Comparison of ENCODE assay signal across 8 mouse cellular contexts in genomic region chr6:124916695-124917517, GRCm38 (mm10). TPM values are rescaled to one million over a fixed set of nuclear protein-coding genes. Genes with fewer than 3 reads are reported as not detected.
DNase-seq lines count a peak whose midpoint lies in the region; ATAC-seq and TF ChIP-seq lines count a peak whose summit lies in the region.

No protein-coding gene starts in this region.

- peak overlapping the region; percentile 92 for H3K4me3 ChIP-seq in embryonic facial prominence, embryonic 11.5 days (ENCODE audit: low read depth, low read length)
- H3K4me3 ChIP-seq in intestine, postnatal 0 days (ENCODE audit: low read depth, low read length): peak overlapping the region; percentile 91
- peak overlapping the region; percentile 78 for H3K4me3 ChIP-seq in limb, embryonic 11.5 days (ENCODE audit: low read depth, low read length)
- peak overlapping the region; percentile 99 for H3K4me3 ChIP-seq in midbrain, embryonic 12.5 days
- H3K4me3 ChIP-seq in small intestine, adult 2 months (ENCODE audit: low read depth, low read length): peak overlapping the region; percentile 82

- peak; percentile 93 for DNase-seq in layer of hippocampus, adult 11-12 months (ENCODE audit: low spot score)
- no peak for DNase-seq in layer of hippocampus, adult 9-10 months (ENCODE audit: low spot score)
- peak; percentile 91 for DNase-seq in embryonic facial prominence, embryonic 11.5 days (ENCODE audit: low spot score)
- DNase-seq in limb, embryonic 11.5 days (ENCODE audit: low spot score): peak; percentile 92

- H3K27ac ChIP-seq in embryonic facial prominence, embryonic 11.5 days (replicated peaks; ENCODE audit: low read depth, low read length): peak overlapping the region; percentile 100
- peak overlapping the region; percentile 97 for H3K27ac ChIP-seq in intestine, postnatal 0 days (ENCODE audit: low read depth, low read length)
- peak overlapping the region; percentile 99 for H3K27ac ChIP-seq in limb, embryonic 11.5 days (replicated peaks; ENCODE audit: low read depth, low read length)
- H3K27ac ChIP-seq in midbrain, embryonic 12.5 days (replicated peaks): peak overlapping the region; percentile 100
- peak overlapping the region; percentile 87 for H3K27ac ChIP-seq in small intestine, adult 2 months (ENCODE audit: insufficient read depth, low read depth, low read length)

- H3K27me3 ChIP-seq in embryonic facial prominence, embryonic 11.5 days (ENCODE audit: control insufficient read depth, insufficient read depth, low read length): no peaks in the 10 kb centered on the region
- H3K27me3 ChIP-seq in intestine, postnatal 0 days (replicated peaks; ENCODE audit: control insufficient read depth, insufficient read depth, low read length): no peaks in the 10 kb centered on the region
- no peaks in the 10 kb centered on the region for H3K27me3 ChIP-seq in limb, embryonic 11.5 days (ENCODE audit: control insufficient read depth, insufficient read depth, low read length)
- H3K27me3 ChIP-seq in midbrain, embryonic 12.5 days: no peaks in the 10 kb centered on the region; the same call in 1 of the 2 replicates
- no peaks in the 10 kb centered on the region for H3K27me3 ChIP-seq in small intestine, adult 2 months (ENCODE audit: control insufficient read depth, insufficient read depth, low read length)

- ATAC-seq in embryonic facial prominence, embryonic 11.5 days (replicated peaks; ENCODE audit: insufficient number of reproducible peaks, low FRiP score, low TSS enrichment, low read depth): peak; percentile 56
- peak; percentile 68 for ATAC-seq in granulocyte monocyte progenitor cell, adult 5-6 weeks (replicated peaks; ENCODE audit: poor library complexity, severe bottlenecking)
- ATAC-seq in intestine, postnatal 0 days: peak; percentile 80
- peak; percentile 42 for ATAC-seq in limb, embryonic 11.5 days (ENCODE audit: insufficient number of reproducible peaks, low FRiP score, low TSS enrichment, low read depth)
- peak; percentile 52 for ATAC-seq in midbrain, embryonic 12.5 days (ENCODE audit: low FRiP score, low read depth)

- 1% methylated on average over 46 of the region's 67 CpGs for WGBS in embryonic facial prominence, embryonic 11.5 days
- WGBS in intestine, postnatal 0 days: under 1% methylated on average over 35 of the region's 67 CpGs
- under 1% methylated on average over 45 of the region's 67 CpGs for WGBS in limb, embryonic 11.5 days
- under 1% methylated on average over 45 of the region's 67 CpGs for WGBS in midbrain, embryonic 12.5 days
- under 1% methylated on average over 64 of the region's 67 CpGs for WGBS in small intestine, adult 2 months

- no peaks in the 10 kb centered on the region for H3K9me3 ChIP-seq in embryonic facial prominence, embryonic 11.5 days (replicated peaks; ENCODE audit: control insufficient read depth, low read length)
- no peaks in the 10 kb centered on the region for H3K9me3 ChIP-seq in intestine, postnatal 0 days (ENCODE audit: control insufficient read depth)
- H3K9me3 ChIP-seq in limb, embryonic 11.5 days (ENCODE audit: control insufficient read depth, low read length): no peaks in the 10 kb centered on the region
- H3K9me3 ChIP-seq in midbrain, embryonic 12.5 days: no peaks in the 10 kb centered on the region

- H3K4me2 ChIP-seq in embryonic facial prominence, embryonic 11.5 days (ENCODE audit: low read depth, low read length): peak overlapping the region; percentile 95
- H3K4me2 ChIP-seq in intestine, postnatal 0 days (replicated peaks; ENCODE audit: low read depth): peak overlapping the region; percentile 86
- H3K4me2 ChIP-seq in limb, embryonic 11.5 days (ENCODE audit: low read depth, severe bottlenecking): peak overlapping the region; percentile 98
- H3K4me2 ChIP-seq in midbrain, embryonic 12.5 days (replicated peaks): peak overlapping the region; percentile 98

- TF ChIP-seq CTCF in intestine, postnatal 0 days (IDR thresholded peaks at IDR 0.05; ENCODE audit: low read depth): peak; percentile 77
- peak; percentile 67 for TF ChIP-seq CTCF in small intestine, adult 2 months (IDR thresholded peaks at IDR 0.05; ENCODE audit: extremely low read depth, insufficient read length, insufficient replicate concordance, low read depth, low read length)

- H3K4me1 ChIP-seq in embryonic facial prominence, embryonic 11.5 days (ENCODE audit: control insufficient read depth, insufficient read depth, low read length): peaks cover 6% of the 10 kb centered on the region
- H3K4me1 ChIP-seq in intestine, postnatal 0 days (replicated peaks; ENCODE audit: control insufficient read depth, insufficient read depth, low read length): peaks cover 13% of the 10 kb centered on the region
- peaks cover 39% of the 10 kb centered on the region for H3K4me1 ChIP-seq in limb, embryonic 11.5 days (ENCODE audit: control insufficient read depth, insufficient read depth, low read length)
- peaks cover 66% of the 10 kb centered on the region for H3K4me1 ChIP-seq in midbrain, embryonic 12.5 days
- peaks cover 42% of the 10 kb centered on the region for H3K4me1 ChIP-seq in small intestine, adult 2 months (ENCODE audit: control insufficient read depth, insufficient read depth, insufficient read length, low read length)

- no peak for TF ChIP-seq POLR2A in small intestine, adult 2 months (IDR thresholded peaks at IDR 0.05; ENCODE audit: low read depth, low read length)

- peak overlapping the region; percentile 98 for H3K9ac ChIP-seq in embryonic facial prominence, embryonic 11.5 days (replicated peaks; ENCODE audit: low read length)
- H3K9ac ChIP-seq in intestine, postnatal 0 days (ENCODE audit: low read depth, low read length): peak overlapping the region; percentile 95
- H3K9ac ChIP-seq in limb, embryonic 11.5 days (ENCODE audit: low read length): peak overlapping the region; percentile 98
- peak overlapping the region; percentile 99 for H3K9ac ChIP-seq in midbrain, embryonic 12.5 days (replicated peaks)

- peaks cover 5% of the 10 kb centered on the region; the same call in 1 of the 2 replicates for H3K36me3 ChIP-seq in embryonic facial prominence, embryonic 11.5 days (replicated peaks; ENCODE audit: control insufficient read depth, insufficient read depth, low read depth, low read length)
- peaks cover 18% of the 10 kb centered on the region for H3K36me3 ChIP-seq in intestine, postnatal 0 days (ENCODE audit: control insufficient read depth, insufficient read depth)
- peaks cover 11% of the 10 kb centered on the region for H3K36me3 ChIP-seq in limb, embryonic 11.5 days (ENCODE audit: control insufficient read depth, insufficient read depth, low read length)
- peaks cover 28% of the 10 kb centered on the region for H3K36me3 ChIP-seq in midbrain, embryonic 12.5 days
- H3K36me3 ChIP-seq in small intestine, adult 2 months (ENCODE audit: control insufficient read depth, insufficient read depth, low read length): peaks cover 11% of the 10 kb centered on the region

RNA-seq across cellular contexts. Expression of gene Ptms, which starts 3.0 kb away (rescaled TPM):
- 184 and 213 TPM in 2 replicates for polyA plus RNA-seq in embryonic facial prominence, embryonic 11.5 days (2014; fragmentation: Nextera tagmentation; extraction: Ambion mirVana)
- total RNA-seq in granulocyte monocyte progenitor cell, adult 5-6 weeks (2014; fragmentation: Nextera tagmentation): 16.1 and 21.9 TPM in 2 replicates
- total RNA-seq in granulocyte monocyte progenitor cell, adult 5-6 weeks (2017): 18.5 and 33.0 TPM in 2 replicates
- 167 and 169 TPM in 2 replicates for polyA plus RNA-seq in intestine, postnatal 0 days (2015; fragmentation: Nextera tagmentation; extraction: Ambion mirVana)
- polyA plus RNA-seq in limb, embryonic 11.5 days (2014; fragmentation: Nextera tagmentation; extraction: Ambion mirVana): 221 and 223 TPM in 2 replicates
- 525 and 672 TPM in 2 replicates for polyA plus RNA-seq in midbrain, embryonic 12.5 days (2016; fragmentation: Nextera tagmentation; extraction: Ambion mirVana)
- polyA plus RNA-seq in small intestine, adult 2 months (2012; rRNA removed): 683 and 1,784 TPM in 2 replicates

RNA-seq across cellular contexts. Expression of gene Lag3, which starts 5.4 kb away (rescaled TPM):
- 1.7 and 1.8 TPM in 2 replicates for polyA plus RNA-seq in embryonic facial prominence, embryonic 11.5 days (2014; fragmentation: Nextera tagmentation; extraction: Ambion mirVana)
- 1.4 and 3.8 TPM in 2 replicates for total RNA-seq in granulocyte monocyte progenitor cell, adult 5-6 weeks (2014; fragmentation: Nextera tagmentation)
- 1.4 and 9.6 TPM in 2 replicates for total RNA-seq in granulocyte monocyte progenitor cell, adult 5-6 weeks (2017)
- polyA plus RNA-seq in intestine, postnatal 0 days (2015; fragmentation: Nextera tagmentation; extraction: Ambion mirVana): 1.6 and 1.7 TPM in 2 replicates
- polyA plus RNA-seq in limb, embryonic 11.5 days (2014; fragmentation: Nextera tagmentation; extraction: Ambion mirVana): 0.88 and 1.4 TPM in 2 replicates
- polyA plus RNA-seq in midbrain, embryonic 12.5 days (2016; fragmentation: Nextera tagmentation; extraction: Ambion mirVana): 1.9 and 3.1 TPM in 2 replicates
- polyA plus RNA-seq in small intestine, adult 2 months (2012; rRNA removed): 4.5 and 7.0 TPM in 2 replicates

RNA-seq across cellular contexts. Expression of gene Mlf2, which starts 14.3 kb away (rescaled TPM):
- 391 and 402 TPM in 2 replicates for polyA plus RNA-seq in embryonic facial prominence, embryonic 11.5 days (2014; fragmentation: Nextera tagmentation; extraction: Ambion mirVana)
- 82.4 and 102 TPM in 2 replicates for total RNA-seq in granulocyte monocyte progenitor cell, adult 5-6 weeks (2014; fragmentation: Nextera tagmentation)
- total RNA-seq in granulocyte monocyte progenitor cell, adult 5-6 weeks (2017): 49.5 and 79.7 TPM in 2 replicates
- 265 and 269 TPM in 2 replicates for polyA plus RNA-seq in intestine, postnatal 0 days (2015; fragmentation: Nextera tagmentation; extraction: Ambion mirVana)
- polyA plus RNA-seq in limb, embryonic 11.5 days (2014; fragmentation: Nextera tagmentation; extraction: Ambion mirVana): 406 and 414 TPM in 2 replicates
- polyA plus RNA-seq in midbrain, embryonic 12.5 days (2016; fragmentation: Nextera tagmentation; extraction: Ambion mirVana): 452 and 459 TPM in 2 replicates
- polyA plus RNA-seq in small intestine, adult 2 months (2012; rRNA removed): 212 and 412 TPM in 2 replicates

RNA-seq across cellular contexts. Expression of gene Cd4, which starts 28.9 kb away (rescaled TPM):
- polyA plus RNA-seq in embryonic facial prominence, embryonic 11.5 days (2014; fragmentation: Nextera tagmentation; extraction: Ambion mirVana): not detected in 2 replicates
- total RNA-seq in granulocyte monocyte progenitor cell, adult 5-6 weeks (2014; fragmentation: Nextera tagmentation): 0.90 TPM in 1 of 2 replicates, not detected in the other
- 0.41 and 0.60 TPM in 2 replicates for total RNA-seq in granulocyte monocyte progenitor cell, adult 5-6 weeks (2017)
- polyA plus RNA-seq in intestine, postnatal 0 days (2015; fragmentation: Nextera tagmentation; extraction: Ambion mirVana): 0.75 and 0.83 TPM in 2 replicates
- 0.06 TPM in 1 of 2 replicates, not detected in the other for polyA plus RNA-seq in limb, embryonic 11.5 days (2014; fragmentation: Nextera tagmentation; extraction: Ambion mirVana)
- polyA plus RNA-seq in midbrain, embryonic 12.5 days (2016; fragmentation: Nextera tagmentation; extraction: Ambion mirVana): 0.20 TPM in 1 of 2 replicates, not detected in the other
- 3.7 and 5.8 TPM in 2 replicates for polyA plus RNA-seq in small intestine, adult 2 months (2012; rRNA removed)

RNA-seq across cellular contexts. Expression of gene Cops7a, which starts 48.4 kb away (rescaled TPM):
- polyA plus RNA-seq in embryonic facial prominence, embryonic 11.5 days (2014; fragmentation: Nextera tagmentation; extraction: Ambion mirVana): 118 and 125 TPM in 2 replicates
- total RNA-seq in granulocyte monocyte progenitor cell, adult 5-6 weeks (2014; fragmentation: Nextera tagmentation): 96.6 and 112 TPM in 2 replicates
- 48.8 and 52.0 TPM in 2 replicates for total RNA-seq in granulocyte monocyte progenitor cell, adult 5-6 weeks (2017)
- polyA plus RNA-seq in intestine, postnatal 0 days (2015; fragmentation: Nextera tagmentation; extraction: Ambion mirVana): 105 and 110 TPM in 2 replicates
- 126 and 129 TPM in 2 replicates for polyA plus RNA-seq in limb, embryonic 11.5 days (2014; fragmentation: Nextera tagmentation; extraction: Ambion mirVana)
- 100 and 105 TPM in 2 replicates for polyA plus RNA-seq in midbrain, embryonic 12.5 days (2016; fragmentation: Nextera tagmentation; extraction: Ambion mirVana)
- polyA plus RNA-seq in small intestine, adult 2 months (2012; rRNA removed): 82.6 and 131 TPM in 2 replicates
